Mouse (Mus musculus) embryo, embryonic 11 days (tissue): ENCODE results near the gene Ewsr1.
A peak's percentile ranks its signal among the peaks of the same experiment; 100 is the strongest.

Source experiments
- DNase-seq: peaks from one replicate; pipeline ENCODE4 v3.0.0-alpha.2; 2015

The Ewsr1 gene

GRCm38 (mm10) chr11:5057856-5058641, 41.0 kb downstream of the Ewsr1 start, which contains the start of gene Rasl10a:
TSS of gene Rasl10a (plus strand) at chr11:5058128.
- peak; percentile 53 for DNase-seq

DNA sequence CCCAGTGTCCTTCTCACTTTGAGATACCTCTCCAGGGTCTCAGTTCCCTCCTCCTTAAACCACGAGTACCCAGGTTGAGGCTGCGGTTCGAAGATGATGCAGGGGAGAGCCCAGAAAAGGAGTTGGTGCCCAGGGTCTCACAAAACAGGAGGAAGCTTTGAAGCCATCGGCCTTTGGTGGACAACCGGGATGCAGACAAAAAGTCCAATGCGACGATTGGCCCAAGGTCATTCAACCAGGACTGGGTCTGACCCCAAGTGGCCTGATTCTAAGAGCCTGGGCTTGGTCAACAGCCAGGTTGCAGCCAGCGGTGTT, 41.6 kb downstream of the Ewsr1 start:
- DNase-seq, result no peak

- no peak for DNase-seq
Observed at GRCm38 (mm10) chr11:5057064-5057463, 42.0 kb downstream of the Ewsr1 start.

- DNase-seq, result peak; percentile 61
Observed at GRCm38 (mm10) chr11:5055945-5056938, 42.8 kb downstream of the Ewsr1 start.

- no peak for DNase-seq
Observed at GRCm38 (mm10) chr11:5054874-5055273, 44.2 kb downstream of the Ewsr1 start.

GRCm38 (mm10) chr11:5054151-5054550, 44.9 kb downstream of the Ewsr1 start:
- no peak for DNase-seq

DNA sequence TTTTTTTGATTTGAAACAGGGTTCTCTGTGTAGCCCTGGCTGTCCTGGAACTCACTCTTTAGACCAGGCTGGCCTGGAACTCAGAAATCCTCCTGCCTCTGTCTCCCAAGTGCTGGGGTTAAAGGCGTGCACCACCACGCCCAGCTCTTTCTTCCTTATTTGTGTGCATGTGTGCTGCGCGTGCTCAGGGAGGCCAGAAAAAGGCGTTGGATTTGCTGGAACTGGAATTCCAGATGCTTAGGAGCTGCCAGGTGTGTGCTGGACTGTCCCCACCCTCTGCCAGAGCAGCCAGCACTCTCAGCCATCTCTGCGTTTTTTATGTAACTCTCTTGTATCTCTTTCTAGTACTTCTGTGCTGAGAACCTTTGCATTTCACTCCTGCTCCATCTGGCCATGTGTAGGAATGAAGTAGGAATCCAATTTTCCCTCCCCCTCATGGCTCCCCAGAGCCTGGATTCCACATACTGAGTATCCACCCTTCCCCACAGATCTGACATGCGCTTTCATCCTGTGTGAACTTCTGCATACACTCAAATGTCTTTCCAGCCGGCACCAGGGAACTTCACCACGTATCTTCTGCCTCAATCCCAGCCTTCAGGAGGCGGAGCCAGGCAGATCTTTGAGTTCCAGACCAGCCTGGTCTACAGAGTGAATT, 46.7 kb downstream of the Ewsr1 start:
- no peak for DNase-seq

- DNase-seq, result no peak
Observed at GRCm38 (mm10) chr11:5051629-5052028, 47.4 kb downstream of the Ewsr1 start.

DNA sequence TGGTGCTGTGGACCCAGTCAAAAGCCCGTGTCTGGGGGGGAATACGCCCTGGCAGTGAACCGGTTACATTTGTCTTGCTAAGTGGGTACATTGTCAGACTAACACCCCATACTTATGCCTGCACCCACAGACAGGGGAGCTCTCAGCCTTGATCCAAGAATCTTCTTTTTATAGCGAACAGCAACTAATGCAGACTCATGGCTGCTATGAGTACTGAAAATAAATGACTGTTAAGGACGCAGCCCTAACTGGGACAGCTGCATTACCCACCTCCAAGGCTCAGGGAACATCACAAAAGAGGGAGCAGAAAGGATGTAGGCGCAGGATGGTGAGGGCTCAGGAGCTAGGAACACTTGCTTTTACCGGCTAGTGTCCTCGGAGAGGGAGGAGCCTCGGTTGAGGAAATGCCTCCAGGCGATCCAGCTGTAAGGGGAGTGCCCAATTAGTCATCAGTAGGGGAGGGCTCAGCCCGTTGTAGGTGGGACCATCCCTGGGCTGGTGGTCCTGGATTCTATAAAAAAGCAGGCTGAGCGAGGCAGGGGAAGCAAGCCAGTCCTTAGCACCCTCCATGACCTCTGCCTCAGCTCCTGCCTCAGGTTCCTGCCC, 52.6 kb downstream of the Ewsr1 start:
- DNase-seq, result no peak

- no peak for DNase-seq
Observed at GRCm38 (mm10) chr11:5042645-5043381, 56.3 kb downstream of the Ewsr1 start.

DNA sequence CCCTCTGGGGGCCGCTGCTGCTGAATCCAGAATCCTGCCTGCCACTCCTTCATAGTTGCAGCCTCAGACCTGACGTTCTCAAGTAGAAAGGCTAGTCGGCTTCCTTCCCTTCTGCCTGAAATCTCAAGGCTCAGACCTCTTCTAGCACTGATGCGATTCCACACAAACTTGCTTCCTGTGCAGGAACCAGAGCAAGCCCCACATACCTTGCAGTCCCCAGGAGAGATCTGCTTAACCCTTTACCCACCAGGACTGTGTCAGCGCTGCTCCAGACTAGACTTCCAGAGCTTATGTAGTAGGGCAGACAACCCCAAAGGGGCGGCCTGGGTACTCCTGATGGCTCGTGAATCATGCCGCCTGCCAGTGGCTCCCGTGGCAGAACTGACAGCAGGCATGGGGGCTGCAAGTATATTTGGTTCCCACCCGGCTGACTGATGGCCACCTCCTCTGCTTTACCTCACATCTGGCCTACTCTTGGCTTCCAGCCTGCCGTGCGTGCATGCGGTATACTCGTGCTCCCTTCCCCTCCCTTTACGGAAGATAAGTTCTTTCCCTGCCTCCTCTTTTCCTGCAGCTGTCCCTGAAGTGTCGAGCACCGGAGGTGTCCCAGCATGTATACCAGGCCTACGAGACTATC, 57.8 kb downstream of the Ewsr1 start:
- no peak for DNase-seq

GRCm38 (mm10) chr11:5040585-5040984, 58.5 kb downstream of the Ewsr1 start:
- DNase-seq, result no peak

- no peak for DNase-seq
Observed at GRCm38 (mm10) chr11:5037146-5037854, 61.8 kb downstream of the Ewsr1 start.

- no peak for DNase-seq
Observed at GRCm38 (mm10) chr11:5035421-5035820, 63.6 kb downstream of the Ewsr1 start.

- DNase-seq, result no peak
Observed at GRCm38 (mm10) chr11:5033136-5033535, 65.9 kb downstream of the Ewsr1 start.

DNA sequence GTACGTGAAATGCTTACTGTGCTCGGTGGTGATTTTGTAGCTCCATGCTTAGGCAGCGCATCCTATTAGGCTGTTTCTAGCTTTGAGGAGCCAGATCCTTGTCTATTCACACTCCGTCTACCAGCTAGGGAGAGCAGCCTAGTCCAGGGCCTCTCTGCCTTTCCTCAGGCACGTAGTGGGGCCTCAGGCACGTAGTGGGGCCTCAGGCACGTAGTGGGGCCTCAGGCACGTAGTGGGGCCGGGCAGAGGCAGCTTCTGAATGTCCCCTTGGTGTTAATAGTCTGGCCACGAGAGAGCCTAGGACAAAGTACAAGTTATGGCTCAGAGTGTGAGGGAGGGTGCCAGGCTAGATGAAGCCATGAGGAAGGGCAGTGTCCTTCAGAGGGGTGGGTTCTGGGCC, 66.4 kb downstream of the Ewsr1 start:
- no peak for DNase-seq

DNA sequence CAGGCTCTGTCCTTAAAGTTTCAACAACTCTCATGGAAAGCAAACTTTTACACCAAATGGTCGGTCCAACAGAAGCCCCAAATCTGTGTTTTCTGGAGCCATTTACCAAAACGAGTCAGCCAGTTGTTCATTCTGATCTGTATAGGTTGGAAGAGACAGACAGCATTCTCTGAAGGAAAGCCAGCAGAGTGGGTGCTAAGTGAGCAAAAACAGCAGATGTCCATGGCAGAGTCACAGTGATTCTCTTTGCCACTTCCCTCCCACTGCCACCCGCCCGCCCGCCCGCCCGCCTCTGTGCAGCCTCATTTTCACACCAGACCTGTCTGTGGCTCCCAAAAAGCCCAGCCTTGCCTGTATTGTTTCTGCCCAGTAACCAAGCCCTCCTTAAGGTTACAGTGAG, 70.8 kb downstream of the Ewsr1 start:
- DNase-seq, result no peak

GRCm38 (mm10) chr11:5025108-5025507, 74.0 kb downstream of the Ewsr1 start:
- DNase-seq, result no peak
